Mouse (Mus musculus): ENCODE measurements around the gene Jhy.

The Jhy gene

GRCm38 (mm10) chr9:40927351-40927980 lies 36.5 kb downstream of the Jhy start:
- no peak for DNase-seq (ENCODE audit: low spot score in 2 of 2)

- no peak for DNase-seq (ENCODE audit: low spot score in 2 of 2)
These were observed 45.9 kb downstream of the Jhy start for GRCm38 (mm10) chr9:40917871-40918613.

- no peak for DNase-seq (ENCODE audit: low spot score in 2 of 2)
These were observed 55.0 kb downstream of the Jhy start for GRCm38 (mm10) chr9:40908915-40909314.

GRCm38 (mm10) chr9:40908411-40908810 lies 55.5 kb downstream of the Jhy start:
- no peak for DNase-seq (ENCODE audit: low spot score in 2 of 2)

GRCm38 (mm10) chr9:40907413-40907812 lies 56.5 kb downstream of the Jhy start:
- DNase-seq (ENCODE audit: low spot score in 2 of 2) = no peak

GRCm38 (mm10) chr9:40892456-40892855 lies 71.5 kb downstream of the Jhy start:
- no peak for DNase-seq (ENCODE audit: low spot score in 2 of 2)

- DNase-seq (ENCODE audit: low spot score in 2 of 2) = no peak
These were observed 74.5 kb downstream of the Jhy start for GRCm38 (mm10) chr9:40889389-40889788.

- no peak for DNase-seq (ENCODE audit: low spot score in 2 of 2)
These were observed 78.2 kb downstream of the Jhy start for GRCm38 (mm10) chr9:40885669-40886068.

- no peak for DNase-seq (ENCODE audit: low spot score in 2 of 2)
These were observed 84.9 kb downstream of the Jhy start for GRCm38 (mm10) chr9:40878998-40879397.

- DNase-seq (ENCODE audit: low spot score in 2 of 2) = no peak
These were observed 85.5 kb downstream of the Jhy start for GRCm38 (mm10) chr9:40878291-40878945.

- DNase-seq (ENCODE audit: low spot score in 2 of 2) = no peak
These were observed 86.1 kb downstream of the Jhy start for GRCm38 (mm10) chr9:40877881-40878235.

- DNase-seq (ENCODE audit: low spot score in 2 of 2) = no peak
These were observed 86.6 kb downstream of the Jhy start for GRCm38 (mm10) chr9:40877146-40877880.

GRCm38 (mm10) chr9:40876693-40877092 lies 87.2 kb downstream of the Jhy start:
- no peak for DNase-seq (ENCODE audit: low spot score in 2 of 2)

- DNase-seq (ENCODE audit: low spot score in 2 of 2) = no peak
These were observed 87.8 kb downstream of the Jhy start for GRCm38 (mm10) chr9:40876164-40876563.

- no peak for DNase-seq (ENCODE audit: low spot score in 2 of 2)
These were observed 88.5 kb downstream of the Jhy start for GRCm38 (mm10) chr9:40875431-40875830.

GRCm38 (mm10) chr9:40874961-40875360 lies 89.0 kb downstream of the Jhy start:
- no peak for DNase-seq (ENCODE audit: low spot score in 2 of 2)

GRCm38 (mm10) chr9:40873556-40874470 lies 90.1 kb downstream of the Jhy start, which contains the start of gene Bsx:
Bsx (plus strand) TSS chr9:40874127.
- DNase-seq (ENCODE audit: low spot score in 2 of 2) = no peak

GRCm38 (mm10) chr9:40872156-40872478 lies 91.8 kb downstream of the Jhy start:
- no peak for DNase-seq (ENCODE audit: low spot score in 2 of 2)

GRCm38 (mm10) chr9:40871369-40872155 lies 92.4 kb downstream of the Jhy start:
- DNase-seq (ENCODE audit: low spot score in 2 of 2) = no peak

- DNase-seq (ENCODE audit: low spot score in 2 of 2) = no peak
These were observed 93.6 kb downstream of the Jhy start for GRCm38 (mm10) chr9:40870331-40870730.

- no peak for DNase-seq (ENCODE audit: low spot score in 2 of 2)
These were observed 104.7 kb downstream of the Jhy start for GRCm38 (mm10) chr9:40859196-40859595.
